24 mouse cellular contexts compared by ENCODE assay signal in the genomic region with DNA sequence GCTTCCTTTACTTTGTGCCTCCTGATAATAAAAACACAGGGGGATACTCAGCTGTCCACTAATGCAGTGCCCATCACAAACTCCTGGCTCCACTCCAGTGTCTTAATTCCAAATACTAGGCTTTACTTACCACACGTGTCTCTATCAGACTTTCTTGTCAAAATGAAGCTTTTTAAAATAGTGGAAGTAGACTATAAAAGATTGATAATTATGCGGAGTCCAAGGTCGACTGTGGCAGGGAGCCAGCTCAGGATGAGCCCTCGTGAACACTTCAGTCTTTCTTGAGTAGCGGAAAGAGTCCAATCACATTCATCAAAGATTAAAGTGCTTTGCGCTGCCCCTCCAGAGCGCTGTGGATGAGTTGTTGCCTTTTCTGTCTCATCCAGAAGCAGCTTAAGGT.
"Had no signal": no experiment of that assay in that cellular context is flagged by ENCODE, and none has a peak within 500 bp of the region (broad histone marks: within the 10 kb centered on the region; RNA-seq: fewer than 3 reads in every experiment).

No protein-coding gene starts in this region.

- H3K36me3 ChIP-seq: kidney, embryonic 15.5 days; limb, embryonic 10.5 days; limb, embryonic 13.5 days; liver, embryonic 12.5 days; liver, embryonic 15.5 days; lung, embryonic 15.5 days; midbrain, embryonic 10.5 days; neural tube, embryonic 12.5 days; neural tube, embryonic 15.5 days had no signal

- H3K4me2 ChIP-seq: kidney, embryonic 15.5 days; limb, embryonic 13.5 days; liver, embryonic 12.5 days; liver, embryonic 15.5 days; lung, embryonic 15.5 days; neural tube, embryonic 12.5 days; neural tube, embryonic 15.5 days had no signal

- H3K4me3 ChIP-seq: kidney, embryonic 15.5 days; limb, embryonic 10.5 days; limb, embryonic 13.5 days; liver, embryonic 12.5 days; liver, embryonic 15.5 days; lung, embryonic 15.5 days; megakaryocyte, embryonic 14.5 days; midbrain, embryonic 10.5 days; neural tube, embryonic 12.5 days; neural tube, embryonic 15.5 days had no signal

- H3K27me3 ChIP-seq: kidney, embryonic 15.5 days; limb, embryonic 13.5 days; liver, embryonic 12.5 days; liver, embryonic 15.5 days; lung, embryonic 15.5 days; megakaryocyte, embryonic 14.5 days; neural tube, embryonic 12.5 days; neural tube, embryonic 15.5 days had no signal

- H3K27ac ChIP-seq: kidney, embryonic 15.5 days; limb, embryonic 10.5 days; limb, embryonic 13.5 days; liver, embryonic 12.5 days; liver, embryonic 15.5 days; lung, embryonic 15.5 days; midbrain, embryonic 10.5 days; neural tube, embryonic 12.5 days; neural tube, embryonic 15.5 days; stomach, postnatal 0 days had no signal

- H3K9me3 ChIP-seq: kidney, embryonic 15.5 days; limb, embryonic 10.5 days; limb, embryonic 13.5 days; liver, embryonic 12.5 days; liver, embryonic 15.5 days; lung, embryonic 15.5 days; midbrain, embryonic 10.5 days; neural tube, embryonic 12.5 days; neural tube, embryonic 15.5 days had no signal

- ATAC-seq: liver, embryonic 12.5 days had no signal

- DNase-seq: kidney, adult 2 months; kidney, postnatal 10 days; kidney, postnatal 36 days; liver; lung, adult 18-20 months; lung, postnatal 10 days; lung, postnatal 36 days; midbrain, embryonic 14.5 days; right cerebral cortex, adult 18-20 months; right cerebral cortex, postnatal 14 days; right cerebral cortex, postnatal 4 days; thymus, adult 18-20 months; thymus, postnatal 36 days had no signal

- H3K4me1 ChIP-seq: kidney, embryonic 15.5 days; limb, embryonic 10.5 days; limb, embryonic 13.5 days; liver, embryonic 12.5 days; liver, embryonic 15.5 days; lung, embryonic 15.5 days; megakaryocyte, embryonic 14.5 days; midbrain, embryonic 10.5 days; neural tube, embryonic 12.5 days had no signal

- H3K9ac ChIP-seq: kidney, embryonic 15.5 days; limb, embryonic 13.5 days; liver, embryonic 12.5 days; liver, embryonic 15.5 days; lung, embryonic 15.5 days; neural tube, embryonic 12.5 days; neural tube, embryonic 15.5 days had no signal
